Mouse (Mus musculus) ES-E14 (cell line): Measurements from ENCODE around the gene Traf3ip2.

ENCODE experiments used
- CHD2 ChIP-seq: IDR thresholded peaks from 2 replicates; pipeline ENCODE4 v1.6.1; 2014; ENCODE audit warnings: mild to moderate bottlenecking, low read depth, low read length, inconsistent platforms
- ZC3H11A ChIP-seq: IDR thresholded peaks from 2 replicates; pipeline ENCODE4 v1.6.1; 2012; ENCODE audit warnings: low read depth, mild to moderate bottlenecking, inconsistent platforms, low read length, borderline replicate concordance
- ZNF384 ChIP-seq: IDR thresholded peaks from 2 replicates; pipeline ENCODE4 v1.6.1; 2012; ENCODE audit warnings: low read depth, low read length, inconsistent platforms

- no peak for TF ChIP-seq ZNF384
- no peak for TF ChIP-seq ZC3H11A
- no peak for TF ChIP-seq CHD2
These were observed 47.5 kb downstream of the Traf3ip2 start for GRCm38 (mm10) chr10:39660269-39660655.
